Mouse (Mus musculus): ENCODE measurements at regions not wholly inside any gene's neighbourhood (a gene's known extent, or its start where the extent isn't known, plus 50 kb on each side); places are given as distances from the start of the nearest gene placed in this dataset.
A peak's percentile ranks its signal among the peaks of the same experiment; 100 is the strongest.

GRCm38 (mm10) chr1:92742881-92743621, 88.4 kb upstream of the Gpc1 start:
- Histone ChIP-seq H3K4me1 (ENCODE audit: control insufficient read depth, insufficient read depth, low read length) (no peaks in the 10 kb centered on the region), H3K4me3 (ENCODE audit: insufficient read depth, low read depth, low read length) (no peak overlapping the region), H3K36me3 (ENCODE audit: control insufficient read depth, insufficient read depth, low read length) (no peaks in the 10 kb centered on the region), H3K27me3 (replicated peaks; ENCODE audit: control insufficient read depth, insufficient read depth, low read length) (no peaks in the 10 kb centered on the region), H3K27ac (ENCODE audit: insufficient read depth, low read depth, low read length) (no peak overlapping the region)
- no peak for DNase-seq
- WGBS: 68% methylated on average over 4 of the region's 4 CpGs
- TF ChIP-seq POLR2A (IDR thresholded peaks at IDR 0.05; ENCODE audit: low read depth, low read length) (no peak), CTCF (conservative IDR thresholded peaks at IDR 0.05; ENCODE audit: insufficient read depth, insufficient read length, low read depth, low read length) (0 out of 2 replicates have a peak, but pooled peaks have one; percentile 22)

- Histone ChIP-seq H3K4me3 (ENCODE audit: insufficient read depth, low read depth, low read length) (no peak overlapping the region), H3K27ac (ENCODE audit: insufficient read depth, low read depth, low read length) (no peak overlapping the region), H3K4me1 (ENCODE audit: control insufficient read depth, insufficient read depth, low read length) (no peaks in the 10 kb centered on the region), H3K27me3 (replicated peaks; ENCODE audit: control insufficient read depth, insufficient read depth, low read length) (no peaks in the 10 kb centered on the region), H3K36me3 (ENCODE audit: control insufficient read depth, insufficient read depth, low read length) (no peaks in the 10 kb centered on the region)
- DNase-seq: no peak
- no peak for TF ChIP-seq CTCF (conservative IDR thresholded peaks at IDR 0.05; ENCODE audit: insufficient read depth, insufficient read length, low read depth, low read length)
- no peak for TF ChIP-seq POLR2A (IDR thresholded peaks at IDR 0.05; ENCODE audit: low read depth, low read length)
- 74% methylated on average over 6 of the region's 6 CpGs for WGBS
Measured at GRCm38 (mm10) chr1:92742300-92742699, 89.1 kb upstream of the Gpc1 start.

- Histone ChIP-seq H3K4me1 (ENCODE audit: control insufficient read depth, insufficient read depth, low read length) (no peaks in the 10 kb centered on the region), H3K36me3 (ENCODE audit: control insufficient read depth, insufficient read depth, low read length) (no peaks in the 10 kb centered on the region), H3K27ac (ENCODE audit: insufficient read depth, low read depth, low read length) (no peak overlapping the region), H3K4me3 (ENCODE audit: insufficient read depth, low read depth, low read length) (no peak overlapping the region), H3K27me3 (replicated peaks; ENCODE audit: control insufficient read depth, insufficient read depth, low read length) (no peaks in the 10 kb centered on the region)
- DNase-seq: no peak
- TF ChIP-seq CTCF (conservative IDR thresholded peaks at IDR 0.05; ENCODE audit: insufficient read depth, insufficient read length, low read depth, low read length): no peak
- 79% methylated on average over 5 of the region's 5 CpGs for WGBS
Measured at GRCm38 (mm10) chr1:92741047-92741446, 90.4 kb upstream of the Gpc1 start.

GRCm38 (mm10) chr1:92737600-92738197, 89.1 kb upstream of the Otos start:
- H3K4me1 ChIP-seq (ENCODE audit: control insufficient read depth, insufficient read depth, low read length): no peaks in the 10 kb centered on the region
- no peak overlapping the region for H3K4me3 ChIP-seq (ENCODE audit: insufficient read depth, low read depth, low read length)
- no peak for DNase-seq
- 34% methylated on average over 11 of the region's 11 CpGs for WGBS
- no peaks in the 10 kb centered on the region for H3K27me3 ChIP-seq (replicated peaks; ENCODE audit: control insufficient read depth, insufficient read depth, low read length)
- no peak overlapping the region for H3K27ac ChIP-seq (ENCODE audit: insufficient read depth, low read depth, low read length)
- TF ChIP-seq POLR2A (IDR thresholded peaks at IDR 0.05; ENCODE audit: low read depth, low read length) (no peak), CTCF (conservative IDR thresholded peaks at IDR 0.05; ENCODE audit: insufficient read depth, insufficient read length, low read depth, low read length) (no peak)
- H3K36me3 ChIP-seq (ENCODE audit: control insufficient read depth, insufficient read depth, low read length): no peaks in the 10 kb centered on the region

- Histone ChIP-seq H3K27me3 (replicated peaks; ENCODE audit: control insufficient read depth, insufficient read depth, low read length) (no peaks in the 10 kb centered on the region), H3K36me3 (ENCODE audit: control insufficient read depth, insufficient read depth, low read length) (no peaks in the 10 kb centered on the region), H3K4me1 (ENCODE audit: control insufficient read depth, insufficient read depth, low read length) (no peaks in the 10 kb centered on the region), H3K27ac (ENCODE audit: insufficient read depth, low read depth, low read length) (no peak overlapping the region), H3K4me3 (ENCODE audit: insufficient read depth, low read depth, low read length) (no peak overlapping the region)
- WGBS: 53% methylated on average over 7 of the region's 7 CpGs
- no peak for DNase-seq
- no peak for TF ChIP-seq POLR2A (IDR thresholded peaks at IDR 0.05; ENCODE audit: low read depth, low read length)
- no peak for TF ChIP-seq CTCF (conservative IDR thresholded peaks at IDR 0.05; ENCODE audit: insufficient read depth, insufficient read length, low read depth, low read length)
Measured at GRCm38 (mm10) chr1:92736411-92736810, 87.8 kb upstream of the Otos start.

GRCm38 (mm10) chr1:92733732-92734131, 85.1 kb upstream of the Otos start:
- H3K4me1 ChIP-seq (ENCODE audit: control insufficient read depth, insufficient read depth, low read length): no peaks in the 10 kb centered on the region
- TF ChIP-seq CTCF (conservative IDR thresholded peaks at IDR 0.05; ENCODE audit: insufficient read depth, insufficient read length, low read depth, low read length) (no peak), POLR2A (IDR thresholded peaks at IDR 0.05; ENCODE audit: low read depth, low read length) (no peak)
- no peaks in the 10 kb centered on the region for H3K27me3 ChIP-seq (replicated peaks; ENCODE audit: control insufficient read depth, insufficient read depth, low read length)
- no peaks in the 10 kb centered on the region for H3K36me3 ChIP-seq (ENCODE audit: control insufficient read depth, insufficient read depth, low read length)
- 58% methylated on average over 8 of the region's 8 CpGs for WGBS
- H3K4me3 ChIP-seq (ENCODE audit: insufficient read depth, low read depth, low read length): no peak overlapping the region
- DNase-seq: no peak
- no peak overlapping the region for H3K27ac ChIP-seq (ENCODE audit: insufficient read depth, low read depth, low read length)

- H3K4me1 ChIP-seq (ENCODE audit: control insufficient read depth, insufficient read depth, low read length): no peaks in the 10 kb centered on the region
- H3K36me3 ChIP-seq (ENCODE audit: control insufficient read depth, insufficient read depth, low read length): no peaks in the 10 kb centered on the region
- no peaks in the 10 kb centered on the region for H3K27me3 ChIP-seq (replicated peaks; ENCODE audit: control insufficient read depth, insufficient read depth, low read length)
- DNase-seq: no peak
- 82% methylated on average over 11 of the region's 11 CpGs for whole genome bisulfite sequencing
- no peak for TF ChIP-seq POLR2A (IDR thresholded peaks at IDR 0.05; ENCODE audit: low read depth, low read length)
- no peak for TF ChIP-seq CTCF (conservative IDR thresholded peaks at IDR 0.05; ENCODE audit: insufficient read depth, insufficient read length, low read depth, low read length)
- no peak overlapping the region for H3K4me3 ChIP-seq (ENCODE audit: insufficient read depth, low read depth, low read length)
- no peak overlapping the region for H3K27ac ChIP-seq (ENCODE audit: insufficient read depth, low read depth, low read length)
Measured at GRCm38 (mm10) chr1:92731353-92732282, 83.0 kb upstream of the Otos start.
